Mouse (Mus musculus): ENCODE measurements around the gene Prdx1.
A peak's percentile ranks its signal among the peaks of the same experiment; 100 is the strongest.

Prdx1 gene

DNA sequence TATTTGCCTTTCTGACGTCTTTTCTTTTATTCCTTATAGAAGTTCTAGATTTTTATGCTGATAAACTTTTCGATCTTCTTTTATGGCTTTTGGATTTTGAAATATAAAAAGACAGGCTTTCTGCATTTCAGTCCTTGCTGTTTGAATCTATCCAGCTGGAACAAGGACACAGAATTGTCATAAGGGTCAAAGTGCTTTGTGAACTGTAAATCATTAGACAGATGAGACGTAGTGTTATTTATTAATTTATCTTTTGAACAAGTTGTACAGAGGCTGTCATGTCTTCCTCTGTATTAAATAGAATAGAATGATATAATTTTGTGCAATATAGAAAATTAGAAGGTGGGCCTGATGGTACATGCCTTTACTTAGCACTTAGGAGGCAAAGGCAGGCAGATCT is 42.1 kb downstream of the Prdx1 start:
- ATAC-seq (ENCODE audit: low TSS enrichment) = no peak

DNA sequence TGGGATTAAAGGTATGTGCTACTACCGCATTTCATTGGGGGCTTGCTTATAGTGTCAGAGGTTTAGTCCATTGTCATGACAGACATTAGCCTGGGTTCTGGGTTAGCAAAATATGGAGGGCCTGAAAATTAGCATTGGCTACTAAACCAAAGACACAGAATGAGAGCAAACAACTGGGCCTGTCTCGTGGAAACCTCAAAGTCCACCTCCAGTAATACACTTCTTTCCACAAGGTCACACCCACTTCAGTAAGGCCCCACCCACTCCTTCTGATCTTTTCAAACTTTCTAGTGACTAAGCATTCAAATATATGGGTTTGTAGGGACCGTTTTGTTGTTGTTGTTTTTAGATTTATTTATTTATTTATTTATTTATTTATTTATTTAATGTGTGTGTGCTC is 44.2 kb downstream of the Prdx1 start:
- no peak for ATAC-seq (ENCODE audit: low TSS enrichment)

DNA sequence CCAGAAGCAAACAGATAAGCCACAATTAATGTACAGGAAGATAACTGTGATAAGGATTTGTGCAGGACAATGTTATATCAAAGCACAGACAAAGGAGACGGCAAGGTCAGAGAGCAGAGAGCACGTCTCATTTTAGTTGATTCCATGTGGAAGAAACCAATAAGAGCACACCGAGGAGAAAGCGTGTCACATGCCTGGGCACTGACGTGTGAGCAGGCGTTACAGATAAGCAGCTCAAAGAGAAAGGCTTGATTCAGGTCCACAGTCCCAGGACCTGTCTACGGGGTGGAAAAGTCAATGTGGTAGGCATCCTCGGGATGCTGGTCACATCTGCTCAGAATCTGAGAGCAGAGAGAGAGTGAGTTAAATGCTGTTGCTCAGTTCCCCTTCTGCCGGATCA is 45.7 kb downstream of the Prdx1 start:
- ATAC-seq (ENCODE audit: low TSS enrichment) = no peak

DNA sequence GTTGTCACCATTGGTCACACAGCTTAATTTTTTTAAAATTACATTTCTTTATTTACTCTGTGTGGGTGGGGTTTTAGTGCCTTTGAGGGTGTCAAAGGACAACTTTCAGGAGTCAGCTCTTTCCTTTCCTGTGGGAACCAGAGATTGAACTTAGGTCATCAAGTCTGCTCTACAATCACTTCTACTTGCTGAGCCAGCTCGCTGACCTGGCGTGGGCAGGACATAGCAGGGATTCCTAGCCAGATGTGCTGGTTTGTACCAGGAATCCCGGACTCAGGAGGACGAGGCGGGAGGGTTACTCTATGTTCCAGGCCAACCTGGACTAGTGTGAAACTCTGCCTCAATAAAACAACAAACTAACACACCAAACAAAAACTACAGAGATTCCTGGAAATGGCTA is 47.0 kb downstream of the Prdx1 start:
- no peak for ATAC-seq (ENCODE audit: low TSS enrichment)

DNA sequence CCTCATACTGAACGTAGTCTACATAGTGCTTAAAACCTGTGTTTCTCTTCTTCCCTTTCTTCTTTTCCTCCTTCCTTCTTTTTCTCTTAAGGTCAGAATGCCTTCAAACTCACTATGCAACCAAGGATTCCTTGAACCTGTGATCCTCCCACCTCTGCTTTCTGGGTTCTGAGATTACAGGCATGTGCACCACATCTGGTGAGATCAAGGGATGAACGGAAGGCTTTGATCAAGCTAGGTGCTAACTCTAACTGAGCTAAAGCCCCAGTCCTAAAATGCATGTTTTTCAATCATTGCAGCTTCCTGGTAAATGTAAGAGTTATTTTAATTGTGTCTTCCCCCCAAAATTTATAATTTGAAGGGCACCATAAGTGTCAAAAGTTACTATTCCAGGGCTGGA is 49.7 kb downstream of the Prdx1 start:
- no peak for ATAC-seq (ENCODE audit: low TSS enrichment)

DNA sequence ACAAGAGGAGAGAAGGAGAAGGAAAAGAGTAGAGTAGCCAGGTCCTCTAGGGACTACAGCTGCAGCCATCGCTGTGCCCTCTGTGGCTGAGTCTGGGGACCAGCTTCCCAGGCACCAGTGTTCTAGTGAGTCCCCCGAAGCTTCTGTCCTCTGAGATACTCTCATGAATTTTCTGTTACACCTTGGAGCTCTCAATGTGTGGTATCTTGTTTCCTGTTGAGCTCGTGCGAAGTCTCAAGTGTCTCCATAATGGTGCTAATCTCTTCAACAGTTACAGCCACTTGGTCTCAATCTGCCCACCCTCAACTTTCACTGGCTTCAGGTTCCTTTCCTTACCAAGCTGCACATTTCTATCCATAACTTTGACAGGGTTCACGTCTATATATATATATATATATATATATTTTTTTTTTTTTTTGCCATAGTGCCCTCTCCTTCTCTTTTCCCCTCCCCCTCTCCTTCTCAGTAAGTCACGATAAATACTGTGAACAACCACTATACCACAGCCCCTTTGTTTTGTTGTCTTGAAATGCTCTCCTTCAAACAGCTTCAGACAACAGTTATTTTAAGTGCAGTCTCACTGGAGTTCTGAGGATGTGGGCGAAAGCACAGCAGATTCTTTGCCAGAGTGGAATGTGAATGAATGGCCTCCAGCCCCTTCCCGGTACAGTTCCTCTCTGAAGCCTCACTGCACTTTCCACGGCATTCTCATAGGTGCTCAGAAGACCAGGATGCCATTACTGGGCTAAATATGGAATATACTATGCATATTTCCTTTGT is 53.8 kb downstream of the Prdx1 start:
- ATAC-seq (ENCODE audit: low TSS enrichment) = peak; percentile 52; the same call in 1 of the 2 replicates

DNA sequence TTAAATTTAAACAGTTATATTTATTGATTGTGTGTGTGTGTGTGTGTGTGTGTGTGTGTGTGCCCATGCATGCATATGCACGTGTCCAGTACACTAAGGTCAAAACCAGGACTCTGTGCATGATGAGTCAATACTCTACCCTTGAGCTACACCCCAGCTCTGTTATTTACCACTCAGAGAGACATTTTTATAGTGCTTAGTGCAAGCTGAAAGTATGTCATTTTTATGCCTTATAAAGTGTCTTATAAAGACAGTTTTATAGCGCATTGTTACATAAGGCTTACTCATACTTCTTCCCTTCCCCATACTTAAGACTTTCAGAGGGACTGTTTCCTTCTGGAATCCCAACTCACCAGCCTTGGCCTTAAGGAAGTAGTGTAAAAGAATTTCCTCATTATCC is 64.4 kb downstream of the Prdx1 start:
- peak; percentile 78; the same call in 1 of the 2 replicates for ATAC-seq (ENCODE audit: low TSS enrichment)

All from frontal cortex, adult (tissue).